Mouse (Mus musculus): ENCODE measurements at regions not wholly inside any gene's neighbourhood (a gene's known extent, or its start where the extent isn't known, plus 50 kb on each side); places are given as distances from the start of the nearest gene placed in this dataset.

DNA sequence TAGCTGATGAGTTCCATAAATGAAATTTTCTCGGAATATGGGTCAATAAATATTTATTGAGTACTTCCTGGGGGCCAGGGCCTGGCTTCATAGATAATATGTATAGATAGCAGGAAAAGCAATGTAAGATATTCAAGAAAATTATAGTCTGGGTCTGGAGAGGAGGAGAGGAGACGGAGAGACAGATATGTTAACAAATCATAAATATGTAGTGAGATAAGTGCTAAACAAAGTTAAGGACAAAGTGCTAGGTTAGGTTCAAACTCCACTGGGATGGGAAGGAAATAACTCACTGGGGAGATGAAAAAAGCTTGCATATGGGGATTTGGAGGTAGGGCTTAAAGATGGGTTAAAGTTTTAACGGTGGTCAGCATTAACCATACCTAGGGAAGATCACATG lies 220.2 kb upstream of the Prep start:
- intact Hi-C loops (cut with DNase I): no loop called here
- DNase-seq (ENCODE audit: low spot score): no peak

DNA sequence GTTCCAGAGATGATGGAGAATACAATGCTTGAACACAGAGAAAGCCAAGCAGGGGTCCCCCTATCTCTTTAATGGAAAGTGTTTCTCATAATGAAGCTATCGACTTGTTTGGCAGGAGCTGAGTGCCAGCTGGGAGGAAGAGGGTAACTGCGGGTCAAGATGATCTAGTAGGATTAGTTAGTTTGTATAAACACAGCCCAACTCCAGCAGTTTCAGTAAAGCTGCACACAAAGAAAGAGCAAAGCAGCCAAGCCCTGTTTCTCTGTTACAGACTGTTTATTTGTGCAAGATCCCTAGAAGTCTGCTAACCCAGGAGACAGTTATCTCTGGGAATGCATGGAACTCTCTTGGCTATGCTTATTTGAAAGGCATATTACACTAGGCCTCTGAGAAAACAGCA lies 220.9 kb upstream of the Prep start:
- intact Hi-C loops (cut with DNase I): no loop called here

DNA sequence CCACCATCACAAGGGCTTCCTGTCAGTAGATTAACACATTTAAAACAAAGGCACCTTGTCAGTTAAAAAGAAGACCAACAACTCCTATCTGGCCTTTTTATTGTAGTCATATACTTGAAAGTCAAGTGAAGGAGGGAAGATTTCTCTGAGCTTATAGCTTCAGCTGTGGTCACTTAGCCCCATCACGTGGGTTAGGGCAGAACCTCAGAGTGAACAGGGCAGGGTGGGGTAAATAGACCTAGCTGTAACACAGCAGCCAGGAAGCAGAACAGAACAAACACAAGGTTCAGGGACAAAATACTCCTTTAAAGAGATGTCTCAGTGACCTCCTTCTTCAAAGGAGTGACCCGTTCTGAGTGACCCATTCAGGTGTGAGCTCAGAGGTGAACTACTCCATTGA lies 226.6 kb upstream of the Prep start:
- intact Hi-C loops (cut with DNase I): no loop called here
- DNase-seq (ENCODE audit: low spot score): no peak

More for the DNA sequence above, 220.9 kb upstream of the Prep start:
- no peak for DNase-seq (ENCODE audit: low spot score)

DNA sequence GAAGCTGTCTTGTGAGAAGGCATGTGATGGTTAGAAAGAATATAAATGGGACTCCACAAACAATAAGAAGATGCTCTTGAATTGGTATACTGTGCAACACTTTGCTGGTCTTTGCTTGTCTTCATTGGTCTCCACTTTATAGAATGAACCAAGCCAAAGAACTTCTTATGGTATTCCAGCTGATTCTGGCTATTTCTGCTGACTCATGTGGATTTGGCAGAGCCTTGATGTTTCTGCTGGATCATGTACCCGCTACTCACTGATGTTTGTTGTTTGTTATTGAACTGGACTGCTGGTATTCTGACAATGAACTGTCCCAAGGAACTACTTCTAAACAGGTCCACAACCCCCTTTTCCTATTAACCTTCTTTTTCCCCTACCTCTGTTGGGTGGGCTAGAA lies 234.5 kb upstream of the Prep start:
- intact Hi-C loops (cut with DNase I): no loop called here
- no peak for DNase-seq (ENCODE audit: low spot score)

DNA sequence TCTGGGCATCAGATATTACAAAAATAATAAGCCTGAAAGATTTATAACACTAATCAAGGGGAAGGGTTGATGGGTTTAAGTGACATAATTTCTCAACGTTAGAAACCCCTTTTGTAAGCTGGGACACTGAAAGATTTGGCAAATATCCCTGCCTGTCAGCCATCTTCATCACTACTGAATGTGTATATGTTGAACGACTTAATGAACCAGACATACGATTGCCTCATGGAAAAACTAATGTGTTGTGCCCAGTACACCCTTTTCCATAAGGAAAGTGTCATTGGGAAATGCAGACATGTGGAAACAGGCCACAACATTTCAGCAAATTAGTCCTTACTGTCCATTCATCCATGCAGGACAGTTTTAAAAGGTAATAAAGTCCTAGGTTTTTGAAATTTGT lies 240.7 kb upstream of the Prep start:
- no peak for DNase-seq (ENCODE audit: low spot score)
- intact Hi-C loops (cut with DNase I): no loop called here

DNA sequence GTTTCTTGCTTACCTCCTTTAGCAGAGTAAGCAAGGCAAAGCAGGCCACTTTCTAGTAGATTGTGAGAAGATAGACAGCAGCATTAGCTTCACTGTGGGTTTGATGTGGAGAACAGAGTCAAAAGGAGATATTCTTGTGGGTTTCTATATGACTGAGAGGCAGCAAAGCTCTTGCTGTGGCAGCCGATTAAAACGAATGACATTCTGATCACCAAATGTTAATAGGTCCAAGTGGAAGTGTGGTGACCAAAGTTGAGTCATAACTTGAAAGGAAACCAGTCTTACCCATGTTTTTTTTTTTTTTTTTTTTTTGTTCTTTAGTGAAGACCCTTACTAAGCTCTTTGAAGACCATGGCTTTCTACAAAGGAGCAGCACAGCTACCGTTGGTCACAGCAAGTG lies 245.3 kb upstream of the Prep start:
- DNase-seq (ENCODE audit: low spot score): no peak
- intact Hi-C loops (cut with DNase I): no loop called here

DNA sequence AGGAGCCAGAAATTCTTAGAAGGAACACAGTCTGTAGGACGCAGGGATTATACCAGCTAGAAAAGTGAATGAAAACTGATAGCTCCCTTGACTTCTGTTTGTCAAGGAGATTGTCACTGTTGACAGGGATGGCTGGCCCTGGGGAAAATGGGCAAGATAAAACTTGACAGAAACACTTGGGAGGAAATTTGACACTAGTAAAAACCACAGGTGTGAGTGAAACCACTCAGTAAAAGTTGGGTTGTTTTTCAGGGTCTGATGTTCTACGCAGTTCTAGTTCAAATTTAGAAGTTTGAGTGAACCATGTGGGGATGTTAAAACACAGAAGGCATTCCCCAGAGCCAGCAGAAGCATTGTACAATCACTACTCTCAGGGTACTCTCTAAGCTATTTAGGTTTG lies 246.6 kb upstream of the Prep start:
- DNase-seq (ENCODE audit: low spot score): no peak
- intact Hi-C loops (cut with DNase I): no loop called here

DNA sequence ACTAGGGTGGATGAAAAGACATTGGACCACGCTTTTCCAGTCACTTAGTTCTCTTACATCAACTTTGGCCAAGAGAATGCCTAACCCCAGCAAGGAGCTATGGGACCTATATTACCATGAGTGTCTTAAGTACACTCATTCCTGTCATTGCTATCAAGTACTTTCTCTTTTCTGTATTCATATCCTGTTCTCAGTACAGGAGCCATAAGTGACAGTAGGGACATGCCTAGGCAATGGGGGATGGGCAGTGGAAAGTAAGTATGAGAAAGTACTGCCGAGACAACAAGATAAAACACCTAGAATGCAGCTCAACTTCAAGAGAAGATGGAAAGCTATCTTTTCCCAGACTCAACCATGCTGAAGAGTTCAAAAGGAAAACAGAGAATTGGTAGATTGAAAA lies 247.6 kb upstream of the Prep start:
- intact Hi-C loops (cut with DNase I): no loop called here
- no peak for DNase-seq (ENCODE audit: low spot score)

DNA sequence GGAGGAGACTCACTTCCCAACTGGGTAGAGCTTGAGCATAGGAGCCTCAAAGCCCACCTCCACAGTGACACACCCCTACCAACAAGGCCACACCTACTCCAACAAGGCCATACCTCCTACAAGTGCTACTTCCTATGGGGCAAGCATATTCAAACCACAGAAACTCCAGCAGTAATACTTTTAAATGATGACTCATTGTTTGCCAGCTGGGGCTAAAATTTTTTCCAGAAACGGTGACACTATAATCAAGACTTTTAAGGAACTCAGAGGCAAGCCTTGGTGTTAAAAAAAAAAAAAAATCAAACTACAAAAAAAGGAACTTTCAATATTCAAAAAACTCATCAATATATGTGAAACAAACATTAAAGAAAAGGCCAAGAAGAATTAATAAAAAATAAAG lies 248.4 kb upstream of the Prep start:
- DNase-seq (ENCODE audit: low spot score): no peak
- intact Hi-C loops (cut with DNase I): no loop called here

DNA sequence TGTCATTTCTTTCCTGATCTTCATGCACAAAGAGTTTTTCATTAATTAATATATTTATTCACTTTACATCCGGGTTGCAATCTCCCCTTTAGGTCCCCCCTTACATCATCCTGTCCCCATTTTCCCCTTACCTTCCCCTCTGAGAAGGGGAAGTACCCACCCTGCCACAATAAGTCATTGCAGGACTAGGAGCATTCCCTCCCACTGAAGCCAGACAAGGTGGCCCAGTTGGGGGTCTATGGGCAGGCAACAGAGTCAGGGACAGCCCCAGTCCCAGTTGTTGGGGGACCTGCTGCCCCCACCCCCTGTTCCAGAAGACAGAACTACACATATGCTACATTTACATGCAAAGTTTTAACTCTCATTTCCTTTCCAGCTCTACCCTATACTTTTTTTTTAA lies 267.9 kb upstream of the Prdm1 start:
- no peak for DNase-seq (ENCODE audit: low spot score)
- intact Hi-C loops (cut with DNase I): no loop called here

DNA sequence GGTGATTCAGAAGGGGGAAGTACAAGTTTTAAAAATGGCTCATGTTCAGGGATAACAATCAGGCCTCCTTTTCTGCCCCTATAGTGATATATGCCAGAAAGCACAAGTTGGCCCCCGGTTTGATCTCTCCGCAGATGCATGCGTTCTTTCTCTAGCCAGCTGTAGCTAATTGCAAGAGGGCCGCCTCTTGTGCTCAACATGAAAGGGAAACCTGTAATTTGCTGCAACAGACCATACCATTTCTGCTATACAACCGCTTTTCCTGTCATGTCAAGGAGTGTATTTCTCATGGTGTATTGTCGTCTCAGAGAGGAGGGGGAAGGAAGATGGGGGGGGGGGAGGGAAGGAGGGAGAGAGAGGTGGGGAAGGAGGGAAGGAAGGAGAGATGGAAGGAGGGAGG lies 257.1 kb upstream of the Prdm1 start:
- intact Hi-C loops (cut with DNase I): no loop called here
- no peak for DNase-seq (ENCODE audit: low spot score)

DNA sequence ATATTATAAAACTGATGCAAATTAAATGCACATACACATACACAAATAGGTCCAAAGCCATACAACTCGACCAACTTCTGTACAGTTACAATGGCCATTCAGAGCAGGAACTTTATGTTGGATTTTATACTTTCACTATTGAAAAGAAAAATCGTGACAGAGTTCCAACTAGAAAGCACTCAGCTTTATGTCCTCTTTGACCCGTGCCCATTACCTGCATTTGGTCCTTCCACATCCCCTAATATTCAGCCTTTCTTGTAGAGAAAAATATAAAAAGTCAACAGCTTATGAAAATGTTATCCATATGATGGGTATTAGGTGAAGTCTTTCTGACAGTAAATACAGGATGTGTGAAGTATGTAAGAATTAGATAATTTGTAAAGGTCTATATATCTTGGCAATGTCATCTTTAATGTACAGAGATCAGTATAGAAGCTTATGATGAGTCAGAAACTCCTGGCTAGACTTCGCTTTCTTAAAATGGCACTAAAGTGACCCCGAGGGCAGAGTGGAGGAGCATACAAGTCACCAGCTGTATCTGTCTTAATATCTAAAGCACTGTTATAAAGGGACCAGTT lies 252.2 kb upstream of the Prdm1 start:
- intact Hi-C loops (cut with DNase I): no loop called here
- DNase-seq (ENCODE audit: low spot score): no peak

DNA sequence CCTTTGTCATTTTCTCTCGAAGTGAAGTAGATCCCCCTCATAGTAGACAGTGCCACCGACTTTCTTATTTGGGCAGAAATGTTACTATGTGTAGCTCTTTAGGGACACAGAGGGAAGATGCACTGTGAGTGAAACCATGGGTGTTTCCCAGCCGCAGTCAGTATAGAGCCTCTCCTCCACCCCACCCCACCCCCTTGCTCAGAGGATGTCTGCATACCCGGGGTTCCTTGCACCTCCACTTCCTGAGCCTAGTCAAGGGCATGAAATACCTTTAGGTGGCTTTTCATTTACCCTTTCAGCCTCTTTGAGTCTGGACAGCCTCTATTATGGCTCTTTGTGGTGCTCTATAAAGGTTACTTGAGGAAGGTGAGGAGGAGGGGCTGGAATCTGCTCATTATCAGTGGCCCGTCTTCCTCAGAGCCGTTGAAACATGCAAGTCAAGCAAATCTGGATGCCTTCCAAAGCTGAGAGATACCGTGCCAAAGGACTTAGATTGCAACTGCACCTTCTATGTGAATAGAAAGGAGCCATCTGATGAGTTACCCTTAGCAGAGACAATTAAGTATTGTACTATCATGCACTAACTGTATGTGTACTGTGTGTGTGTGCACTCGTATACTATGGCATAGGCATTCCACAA lies 251.4 kb upstream of the Prdm1 start:
- no peak for DNase-seq (ENCODE audit: low spot score)
- intact Hi-C loops (cut with DNase I): no loop called here

DNA sequence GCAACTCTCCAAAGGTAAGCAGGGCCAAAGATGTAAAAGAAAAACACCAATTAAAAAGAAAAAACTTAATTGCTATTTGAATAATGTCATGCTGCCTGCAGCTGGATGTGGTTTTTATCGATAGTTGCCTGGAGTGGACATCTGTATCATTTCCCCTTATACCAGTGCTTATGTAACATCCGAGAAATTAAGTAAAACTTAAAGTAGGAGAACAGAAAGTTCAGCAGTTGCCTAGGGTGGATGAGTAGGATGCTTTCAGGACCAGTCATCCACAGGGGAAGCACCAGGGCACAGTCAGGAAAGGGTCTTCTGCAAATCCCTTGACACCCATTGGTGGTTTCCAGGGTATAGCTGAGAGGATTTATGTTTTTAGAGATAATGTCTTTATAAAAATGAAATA lies 248.9 kb upstream of the Prdm1 start:
- DNase-seq (ENCODE audit: low spot score): no peak
- intact Hi-C loops (cut with DNase I): no loop called here

DNA sequence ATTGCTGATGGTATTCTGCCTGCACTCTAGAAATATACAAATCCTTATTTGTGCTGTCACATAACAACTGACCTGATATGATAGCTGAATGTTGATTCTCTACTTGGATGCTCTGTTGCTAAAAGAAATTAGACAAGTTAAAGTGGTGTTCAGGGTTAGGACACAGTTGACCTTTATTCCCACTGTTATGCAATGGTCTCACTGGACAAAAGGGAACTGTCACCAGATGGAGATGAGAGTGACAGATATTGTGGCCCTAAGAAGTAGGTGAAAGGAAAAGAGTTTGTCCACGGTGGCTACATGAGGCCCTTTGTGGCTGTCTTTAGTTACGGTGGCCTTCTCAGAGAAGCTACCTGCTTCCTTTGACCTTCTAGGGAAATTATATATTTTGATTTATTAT lies 247.9 kb upstream of the Prdm1 start:
- no peak for DNase-seq (ENCODE audit: low spot score)
- intact Hi-C loops (cut with DNase I): no loop called here

DNA sequence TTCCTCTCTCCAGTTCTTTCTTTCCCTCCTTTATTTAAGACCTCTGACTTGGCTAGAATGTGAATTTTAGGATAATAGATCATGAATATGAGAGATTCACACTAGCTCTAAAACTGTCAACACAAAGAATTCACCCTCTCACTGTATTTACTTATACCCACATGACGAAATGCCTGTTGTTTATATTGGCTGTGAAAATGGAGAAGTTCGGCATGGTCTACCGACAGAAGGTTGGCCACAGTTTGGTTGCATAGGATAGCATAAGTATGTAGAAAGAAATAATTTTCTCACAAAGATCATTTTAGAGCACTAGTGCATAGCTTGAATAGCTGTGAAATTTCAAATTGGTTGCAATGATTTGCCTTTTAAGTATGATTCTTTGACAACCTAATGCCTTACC lies 237.2 kb upstream of the Prdm1 start:
- no peak for DNase-seq (ENCODE audit: low spot score)
- intact Hi-C loops (cut with DNase I): loop anchor here (10.0 kb wide), 1 partner anchor 441 kb away; no protein-coding TSS in a partner anchor

DNA sequence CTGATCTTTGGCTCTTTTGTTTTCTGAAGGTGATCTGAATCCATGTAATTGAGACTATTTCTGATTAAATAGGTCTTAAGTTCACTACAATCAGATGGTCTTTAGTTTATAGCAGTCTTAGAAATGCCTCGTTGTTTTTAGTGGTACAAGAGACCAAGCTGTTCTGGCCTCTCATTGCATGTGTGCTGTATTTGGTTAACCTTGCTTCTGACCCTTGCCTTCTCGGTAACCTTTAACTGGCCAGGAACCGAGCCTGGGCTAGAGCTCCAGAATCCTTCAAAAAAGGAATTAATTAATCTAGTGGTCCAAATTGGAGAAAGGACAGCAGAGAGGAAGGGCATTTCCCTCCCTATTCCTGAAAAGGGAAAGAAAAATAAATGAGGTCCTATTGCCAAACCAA lies 234.8 kb upstream of the Prdm1 start:
- intact Hi-C loops (cut with DNase I): loop anchor here (10.0 kb wide), 1 partner anchor 438 kb away; no protein-coding TSS in a partner anchor
- DNase-seq (ENCODE audit: low spot score): no peak

DNA sequence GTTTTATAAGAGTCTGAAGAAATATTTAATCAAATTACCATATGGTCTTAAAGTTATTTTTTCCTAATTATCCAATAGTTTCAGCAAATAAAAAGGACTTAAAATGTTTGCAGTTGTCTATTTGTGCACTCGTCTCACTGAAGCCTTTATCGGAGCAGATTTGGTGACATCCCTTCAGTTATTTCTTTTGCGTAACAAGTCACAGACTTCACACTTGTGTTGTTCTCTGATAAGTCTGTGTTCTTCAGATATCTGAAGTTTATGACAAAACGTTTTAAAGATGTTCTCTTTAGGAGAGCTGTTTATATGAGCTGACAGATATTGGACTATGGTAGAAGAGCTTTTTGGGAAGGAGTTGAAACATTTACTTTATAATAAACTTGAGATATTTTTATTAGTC lies 233.8 kb upstream of the Prdm1 start:
- intact Hi-C loops (cut with DNase I): loop anchor here (10.0 kb wide), 1 partner anchor 437 kb away; no protein-coding TSS in a partner anchor
- no peak for DNase-seq (ENCODE audit: low spot score)

DNA sequence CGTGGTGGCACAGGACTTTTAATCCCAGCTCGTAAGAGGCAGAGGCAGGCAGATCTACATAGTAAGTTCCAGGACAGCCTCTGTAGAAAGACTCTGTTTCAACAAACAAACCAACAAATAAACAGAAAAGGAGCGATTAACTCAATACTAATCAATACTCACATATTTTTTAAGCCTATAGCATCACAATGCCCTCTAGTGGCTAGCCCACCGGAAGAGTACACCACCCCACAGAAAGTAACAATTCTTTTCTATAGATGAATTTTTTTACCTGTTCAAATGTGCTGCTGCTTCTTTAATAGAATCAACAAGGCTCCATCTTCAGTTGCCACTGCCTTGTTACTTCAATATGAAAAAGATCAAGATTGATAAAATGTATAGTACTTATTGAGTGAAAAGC lies 233.0 kb upstream of the Prdm1 start:
- DNase-seq (ENCODE audit: low spot score): no peak
- intact Hi-C loops (cut with DNase I): loop anchor here (10.0 kb wide), 1 partner anchor 437 kb away; no protein-coding TSS in a partner anchor

DNA sequence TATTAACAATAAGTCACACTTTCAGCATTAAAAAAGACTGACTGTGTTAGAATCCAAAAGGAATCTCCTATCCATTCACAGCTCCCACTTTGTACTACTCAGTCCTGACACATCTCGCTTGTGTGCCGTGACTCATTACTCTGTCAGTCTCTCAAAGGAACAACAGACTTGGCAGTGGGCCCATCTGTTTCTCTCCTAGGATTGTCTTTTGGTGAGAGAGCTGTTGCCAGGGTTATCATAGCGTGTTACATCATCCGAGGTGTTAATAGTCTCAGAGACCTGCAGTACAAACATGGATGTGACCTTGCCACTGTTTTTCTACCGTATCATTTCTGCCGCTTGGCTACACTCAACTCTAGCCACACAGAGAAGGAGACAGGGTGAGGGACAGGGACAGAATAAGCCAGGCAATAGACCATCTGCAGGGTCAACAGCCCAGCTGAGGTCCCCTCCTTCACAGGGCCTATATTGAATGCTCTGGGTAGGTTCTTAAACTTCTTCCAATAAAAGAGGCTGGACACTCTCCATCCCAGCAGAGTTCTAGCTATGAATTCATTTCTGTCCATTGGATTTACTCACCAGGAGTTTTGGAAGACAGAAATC lies 227.2 kb upstream of the Prdm1 start:
- intact Hi-C loops (cut with DNase I): loop anchor here (5.0 kb wide), 1 partner anchor 247 kb away; no protein-coding TSS in a partner anchor
- no peak for DNase-seq (ENCODE audit: low spot score)

DNA sequence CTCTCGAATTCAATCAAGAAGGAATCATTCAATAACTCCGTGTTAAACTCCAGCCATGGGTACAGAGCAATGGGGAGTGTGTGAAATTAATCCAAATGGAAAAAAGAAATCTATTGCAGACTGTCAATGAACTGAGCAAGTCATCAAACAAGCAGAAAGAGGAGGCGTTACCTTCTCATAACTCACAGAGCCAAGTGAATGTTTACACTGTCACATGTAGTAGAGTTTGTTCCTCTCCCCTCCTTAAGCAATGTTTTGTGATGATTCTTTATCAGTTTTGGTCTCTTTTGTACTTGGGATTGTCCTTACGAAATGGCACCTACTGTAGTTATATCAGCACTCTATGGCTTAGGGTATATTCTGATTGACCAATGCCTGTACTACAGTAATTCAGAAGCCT lies 226.6 kb upstream of the Prdm1 start:
- no peak for DNase-seq (ENCODE audit: low spot score)
- intact Hi-C loops (cut with DNase I): loop anchor here (5.0 kb wide), 1 partner anchor 247 kb away; no protein-coding TSS in a partner anchor

All from heart, postnatal 25 days (tissue).